Mouse (Mus musculus) thymus, adult 18-20 months (tissue): ENCODE results near the gene Mrpl36.

Experiments used
- DNase-seq, 2 experiments: peaks; one replicate each; pipeline ENCODE4 v3.0.0; 2022; ENCODE audit warnings: mixed read lengths in 2 of 2

Gene Mrpl36

DNA sequence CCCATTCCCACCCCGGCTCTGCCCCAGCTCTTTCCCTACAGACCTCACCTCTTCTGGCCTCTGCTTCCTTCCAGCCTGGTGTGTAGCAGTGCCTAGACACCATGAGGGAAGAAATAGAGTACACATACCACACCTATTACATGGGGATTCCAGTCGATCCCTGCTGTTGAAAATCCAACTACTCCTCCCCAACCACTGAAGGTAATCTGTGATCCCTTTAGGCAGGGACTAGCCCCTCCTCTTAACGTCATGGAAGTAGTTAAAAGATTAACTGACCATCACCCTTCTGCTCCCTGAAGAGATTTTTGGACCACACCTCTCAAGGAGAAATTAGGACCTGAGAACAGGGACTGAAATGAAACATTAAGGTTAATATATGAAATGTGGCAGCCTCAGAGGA is 18.9 kb downstream of the Mrpl36 start:
- no peak for DNase-seq

DNA sequence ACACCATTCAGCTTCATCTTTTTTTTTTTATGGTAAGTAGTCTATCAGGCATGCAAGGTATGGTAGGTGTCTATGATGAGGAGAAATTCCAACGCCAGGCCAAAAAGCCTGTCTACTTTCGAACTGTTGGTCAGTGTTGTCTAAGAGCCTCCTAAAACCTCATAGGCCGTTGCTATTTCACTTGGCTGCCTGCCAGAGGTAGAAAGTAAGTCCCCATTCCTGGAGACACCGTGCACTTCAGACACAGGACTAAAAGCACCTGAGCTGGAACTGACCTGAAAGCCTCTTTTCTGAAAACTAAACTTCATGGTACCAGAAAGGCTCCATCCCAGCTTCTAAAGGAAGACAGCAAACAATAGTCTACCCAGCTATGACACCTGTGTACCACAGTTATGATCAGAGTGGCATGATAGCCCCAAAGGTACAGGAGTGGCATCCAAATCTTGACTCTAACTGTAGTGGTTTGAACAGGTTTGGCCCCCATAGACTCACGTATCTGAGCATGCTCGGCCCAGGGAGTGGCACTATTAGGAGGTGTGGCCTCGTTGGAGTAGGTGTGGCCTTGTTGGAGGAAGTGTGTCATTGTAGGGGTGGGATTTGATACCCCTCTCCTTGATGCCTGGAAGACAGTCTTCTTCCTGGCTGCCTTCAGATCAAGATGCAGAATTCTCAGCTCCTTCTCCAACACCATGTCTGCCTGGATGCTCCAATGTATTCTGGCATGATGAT is 19.8 kb downstream of the Mrpl36 start:
- no peak for DNase-seq

DNA sequence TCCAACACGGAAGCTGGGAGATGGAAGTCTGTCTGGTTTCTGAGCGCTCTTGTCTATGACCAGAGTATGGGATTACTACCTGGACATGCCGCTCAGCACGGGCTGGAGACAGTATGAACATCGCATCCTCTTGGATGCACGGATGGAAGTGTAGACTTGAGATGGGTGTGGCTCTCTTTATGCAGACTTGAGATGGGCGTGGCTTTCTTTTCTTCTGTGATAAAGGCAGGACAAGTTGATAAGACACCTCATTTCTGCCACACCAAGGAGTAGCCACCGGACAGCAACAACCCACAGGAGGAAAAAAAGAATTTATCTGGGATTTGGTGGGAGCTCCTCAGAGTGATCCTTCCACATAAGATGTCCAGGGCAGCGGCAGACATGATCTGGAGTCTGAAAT is 22.4 kb downstream of the Mrpl36 start:
- no peak for DNase-seq

DNA sequence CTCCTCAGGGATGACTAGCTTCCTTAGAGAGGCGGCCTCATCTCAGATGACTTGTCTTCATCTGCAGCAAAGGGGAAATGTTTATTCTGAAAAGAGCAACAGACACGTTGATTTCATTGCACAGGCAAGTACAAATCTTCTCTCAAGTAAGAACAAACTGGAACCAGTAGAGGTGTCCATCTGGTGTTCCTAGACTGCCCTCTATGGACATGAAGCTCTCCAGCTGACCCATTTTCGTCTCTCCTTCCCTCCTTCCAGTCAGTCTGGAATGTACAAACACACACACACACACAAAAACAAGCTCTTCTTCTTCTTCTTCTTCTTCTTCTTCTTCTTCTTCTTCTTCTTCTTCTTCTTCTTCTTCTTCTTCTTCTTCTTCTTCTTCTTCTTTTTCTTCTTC is 23.6 kb downstream of the Mrpl36 start:
- no peak for DNase-seq

DNA sequence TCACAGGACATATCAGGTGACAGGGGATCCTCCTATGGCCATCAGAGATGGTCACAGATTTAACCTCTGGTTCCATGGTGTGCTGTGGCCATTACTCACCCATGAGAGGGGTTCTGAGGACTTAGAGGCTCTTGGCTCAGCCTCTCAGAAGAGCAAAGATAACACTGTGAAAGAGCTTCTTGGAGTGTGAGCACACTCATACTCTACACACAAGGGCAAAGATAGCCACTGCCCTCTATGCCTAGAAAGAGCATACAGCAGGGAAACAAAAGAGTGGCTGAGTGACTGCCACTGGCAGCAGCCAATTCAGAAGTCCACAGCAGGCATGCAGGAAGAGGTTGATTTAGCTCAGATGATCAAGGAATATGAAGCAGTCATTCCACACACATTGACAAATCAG is 24.2 kb downstream of the Mrpl36 start:
- DNase-seq = no peak

DNA sequence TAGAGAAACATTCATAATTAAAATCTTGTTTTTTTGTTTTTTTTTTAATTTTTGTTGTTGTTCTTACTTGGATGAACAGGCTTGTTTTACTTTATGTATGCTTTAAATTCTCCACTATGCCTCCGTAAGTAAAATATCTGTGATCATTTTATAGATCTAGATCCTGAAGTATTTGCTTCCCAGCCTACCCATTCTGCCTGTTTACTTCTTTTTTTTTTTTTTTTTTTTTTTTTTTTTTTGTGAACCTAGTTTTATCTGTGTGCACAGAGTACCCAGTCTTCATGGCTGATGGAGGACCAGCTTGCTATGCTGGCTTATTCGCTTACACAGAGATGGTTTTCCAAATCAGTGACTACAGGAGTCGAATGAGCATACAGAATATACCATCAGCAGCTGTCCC is 28.8 kb downstream of the Mrpl36 start:
- DNase-seq = no peak

DNA sequence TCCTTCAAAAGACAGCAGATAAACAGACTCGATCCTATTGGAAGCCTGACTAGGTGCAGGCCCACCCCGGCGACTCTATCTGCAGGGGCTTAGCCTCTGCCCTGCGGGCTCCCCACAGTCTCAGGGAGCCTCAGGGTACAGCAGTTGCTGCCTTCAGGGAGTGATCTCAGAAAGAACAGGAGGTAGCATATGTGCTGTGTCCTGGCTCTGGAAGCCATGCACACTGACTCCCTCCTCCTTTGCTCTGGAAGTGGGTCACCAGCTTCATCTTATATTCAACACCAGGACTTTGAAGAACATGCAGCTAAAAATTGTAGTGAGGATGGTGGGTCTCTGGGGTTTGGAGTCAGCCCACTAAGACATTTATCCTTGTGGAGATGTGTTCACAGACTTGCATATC is 45.1 kb downstream of the Mrpl36 start:
- no peak for DNase-seq

DNA sequence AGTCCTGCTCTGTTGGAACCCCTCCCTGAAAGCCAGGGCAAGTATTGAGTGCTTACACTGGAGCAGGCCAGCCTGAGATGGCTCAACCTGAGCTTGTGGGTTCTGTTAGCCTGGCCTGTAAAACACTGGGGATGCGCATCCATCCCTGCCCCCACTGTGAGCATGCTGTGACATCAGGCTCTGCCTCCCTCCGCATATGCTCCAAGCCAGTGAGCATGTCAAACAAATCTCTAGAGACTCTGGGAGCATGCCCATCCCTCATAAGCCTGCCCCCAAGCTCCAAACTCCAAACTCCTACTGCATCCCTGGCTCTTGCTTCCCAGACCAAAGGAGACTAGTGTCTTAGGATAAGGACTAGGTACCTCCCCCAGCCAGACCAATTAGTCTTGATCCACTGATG is 46.3 kb downstream of the Mrpl36 start:
- DNase-seq = no peak

DNA sequence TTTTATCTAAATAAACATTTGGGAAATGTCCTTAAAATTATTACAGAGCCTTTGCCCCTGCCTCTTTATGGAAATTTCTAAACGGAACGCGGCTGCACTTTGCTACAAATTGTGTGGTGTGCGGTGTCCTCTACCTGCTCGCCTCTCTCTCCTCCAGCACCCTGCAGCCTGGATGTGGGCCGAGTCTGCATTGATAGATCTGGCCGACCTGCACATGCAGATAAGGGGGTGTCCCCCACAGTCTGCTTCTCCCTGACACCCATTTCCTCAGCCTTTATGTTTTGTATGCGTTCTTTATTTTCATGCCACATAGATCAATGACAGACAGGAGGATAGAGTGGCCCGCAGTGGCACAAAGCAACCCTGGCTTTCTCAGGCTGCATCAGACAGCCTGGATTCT is 49.3 kb downstream of the Mrpl36 start:
- DNase-seq = no peak
